Mouse (Mus musculus): ENCODE measurements at regions not wholly inside any gene's neighbourhood (a gene's known extent, or its start where the extent isn't known, plus 50 kb on each side); places are given as distances from the start of the nearest gene placed in this dataset.

DNA sequence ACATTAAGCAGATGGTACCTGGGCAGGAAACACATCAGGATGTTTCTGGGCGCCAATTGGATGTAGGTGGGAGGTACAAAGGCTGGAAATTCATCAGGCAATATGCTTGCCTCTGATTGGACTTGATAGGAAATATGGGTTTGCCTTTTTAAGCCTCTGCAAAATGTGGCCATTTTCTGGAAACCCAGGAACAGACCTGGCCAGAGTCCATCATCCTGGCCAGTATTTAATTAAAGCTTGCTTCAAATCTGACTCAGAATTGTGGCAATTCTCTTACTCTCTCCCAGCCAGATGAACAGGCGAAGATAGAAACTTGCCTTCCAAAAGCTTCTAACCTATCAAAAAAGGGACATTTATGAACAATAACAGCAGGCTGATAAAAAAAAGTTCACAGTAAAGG lies 79.3 kb upstream of the Foxn2 start:
- H3K27me3 ChIP-seq (ENCODE audit: control insufficient read depth, insufficient read depth, low read length): no peaks in the 10 kb centered on the region
- DNase-seq (ENCODE audit: low read depth in 1 of 2, low spot score in 2 of 2): no peak
- no peak overlapping the region for H3K4me3 ChIP-seq (ENCODE audit: extremely low read depth, insufficient read depth, insufficient read length)
- H3K27ac ChIP-seq (ENCODE audit: insufficient read depth, low read length): no peak overlapping the region
- TF ChIP-seq POLR2A (IDR thresholded peaks at IDR 0.05; ENCODE audit: low read depth, low read length) (no peak), CTCF (IDR thresholded peaks at IDR 0.05; ENCODE audit: extremely low read depth, insufficient read depth, insufficient read length, insufficient replicate concordance) (no peak)
- H3K36me3 ChIP-seq (ENCODE audit: control insufficient read depth, insufficient read depth, low read length): no peaks in the 10 kb centered on the region
- 84% methylated on average over 2 of the region's 2 CpGs for WGBS
- no peaks in the 10 kb centered on the region for H3K4me1 ChIP-seq (ENCODE audit: control insufficient read depth, insufficient read depth, insufficient read length)

DNA sequence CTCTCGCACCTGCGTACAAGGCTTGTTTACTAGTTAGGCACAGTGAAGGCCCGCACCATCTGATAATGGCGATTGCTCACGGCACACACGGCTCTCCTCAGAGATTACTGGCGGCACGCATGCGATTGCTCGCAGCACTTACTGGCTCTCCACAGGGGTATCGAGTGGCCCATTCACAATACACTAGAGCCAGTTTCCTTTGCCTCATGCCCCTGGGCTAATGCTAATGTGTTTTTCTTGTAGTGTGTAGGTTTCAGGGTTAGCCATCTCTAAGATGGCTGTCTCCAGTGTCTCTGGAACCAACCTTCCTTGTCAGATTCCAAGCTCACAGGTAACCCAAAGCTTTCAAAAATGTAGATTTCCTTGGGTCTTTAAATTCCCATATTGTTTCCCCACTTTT lies 78.1 kb upstream of the Foxn2 start:
- Histone ChIP-seq H3K4me3 (ENCODE audit: extremely low read depth, insufficient read depth, insufficient read length) (no peak overlapping the region), H3K4me1 (ENCODE audit: control insufficient read depth, insufficient read depth, insufficient read length) (no peaks in the 10 kb centered on the region), H3K36me3 (ENCODE audit: control insufficient read depth, insufficient read depth, low read length) (no peaks in the 10 kb centered on the region), H3K27ac (ENCODE audit: insufficient read depth, low read length) (no peak overlapping the region), H3K27me3 (ENCODE audit: control insufficient read depth, insufficient read depth, low read length) (no peaks in the 10 kb centered on the region)
- 94% methylated on average over 11 of the region's 11 CpGs for WGBS
- TF ChIP-seq CTCF (IDR thresholded peaks at IDR 0.05; ENCODE audit: extremely low read depth, insufficient read depth, insufficient read length, insufficient replicate concordance) (no peak), POLR2A (IDR thresholded peaks at IDR 0.05; ENCODE audit: low read depth, low read length) (no peak)
- no peak for DNase-seq (ENCODE audit: low read depth in 1 of 2, low spot score in 2 of 2)

DNA sequence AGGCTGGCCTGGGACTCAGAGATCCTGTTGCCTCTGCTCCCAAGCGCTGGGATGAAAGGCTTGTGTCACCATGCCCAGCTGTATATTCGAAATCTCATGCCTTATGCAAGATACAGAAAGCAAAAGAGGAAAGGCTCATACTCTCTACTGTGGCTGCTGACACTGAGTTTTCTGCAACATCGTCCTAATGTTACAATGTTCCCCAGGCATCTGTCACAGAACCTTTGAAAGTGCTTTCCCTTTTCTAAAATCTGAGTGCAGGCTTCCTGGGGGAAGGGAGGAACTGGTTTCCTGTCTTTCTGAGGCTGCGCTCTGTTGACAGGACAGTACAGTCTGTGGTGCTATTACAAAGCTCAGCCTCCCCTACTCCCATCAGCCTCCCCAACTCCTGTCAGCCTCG lies 72.6 kb upstream of the Foxn2 start:
- DNase-seq (ENCODE audit: low read depth in 1 of 2, low spot score in 2 of 2): no peak
- no peak for TF ChIP-seq CTCF (IDR thresholded peaks at IDR 0.05; ENCODE audit: extremely low read depth, insufficient read depth, insufficient read length, insufficient replicate concordance)
- no peak for TF ChIP-seq POLR2A (IDR thresholded peaks at IDR 0.05; ENCODE audit: low read depth, low read length)
- H3K36me3 ChIP-seq (ENCODE audit: control insufficient read depth, insufficient read depth, low read length): no peaks in the 10 kb centered on the region
- no peaks in the 10 kb centered on the region for H3K27me3 ChIP-seq (ENCODE audit: control insufficient read depth, insufficient read depth, low read length)
- H3K27ac ChIP-seq (ENCODE audit: insufficient read depth, low read length): no peak overlapping the region
- no peak overlapping the region for H3K4me3 ChIP-seq (ENCODE audit: extremely low read depth, insufficient read depth, insufficient read length)
- 44% methylated on average over 5 of the region's 5 CpGs for WGBS
- H3K4me1 ChIP-seq (ENCODE audit: control insufficient read depth, insufficient read depth, insufficient read length): no peaks in the 10 kb centered on the region

DNA sequence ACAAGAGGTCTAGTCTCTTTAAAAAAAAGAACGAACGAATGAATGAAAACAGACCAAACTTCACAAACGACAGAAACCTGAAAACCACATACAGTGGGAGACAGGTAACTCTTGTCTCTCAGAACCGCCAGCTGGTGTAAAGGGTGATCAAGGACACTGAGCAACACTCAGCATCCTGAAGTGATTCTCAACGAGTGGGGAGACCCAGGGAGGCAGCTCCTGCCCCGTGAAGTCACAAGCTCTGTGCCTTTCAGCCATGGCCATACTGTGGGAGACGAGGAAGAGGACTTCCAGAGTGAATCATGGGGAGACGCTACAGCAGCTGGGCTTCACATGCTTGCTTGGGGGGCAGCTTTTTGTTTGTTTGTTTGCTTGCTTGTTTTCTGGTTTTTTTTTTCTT lies 70.5 kb upstream of the Foxn2 start:
- Histone ChIP-seq H3K4me1 (ENCODE audit: control insufficient read depth, insufficient read depth, insufficient read length) (no peaks in the 10 kb centered on the region), H3K36me3 (ENCODE audit: control insufficient read depth, insufficient read depth, low read length) (no peaks in the 10 kb centered on the region), H3K27ac (ENCODE audit: insufficient read depth, low read length) (no peak overlapping the region), H3K4me3 (ENCODE audit: extremely low read depth, insufficient read depth, insufficient read length) (no peak overlapping the region), H3K27me3 (ENCODE audit: control insufficient read depth, insufficient read depth, low read length) (no peaks in the 10 kb centered on the region)
- WGBS: 78% methylated on average over 8 of the region's 8 CpGs
- TF ChIP-seq CTCF (IDR thresholded peaks at IDR 0.05; ENCODE audit: extremely low read depth, insufficient read depth, insufficient read length, insufficient replicate concordance): no peak
- TF ChIP-seq POLR2A (IDR thresholded peaks at IDR 0.05; ENCODE audit: low read depth, low read length): no peak
- DNase-seq (ENCODE audit: low read depth in 1 of 2, low spot score in 2 of 2): no peak

DNA sequence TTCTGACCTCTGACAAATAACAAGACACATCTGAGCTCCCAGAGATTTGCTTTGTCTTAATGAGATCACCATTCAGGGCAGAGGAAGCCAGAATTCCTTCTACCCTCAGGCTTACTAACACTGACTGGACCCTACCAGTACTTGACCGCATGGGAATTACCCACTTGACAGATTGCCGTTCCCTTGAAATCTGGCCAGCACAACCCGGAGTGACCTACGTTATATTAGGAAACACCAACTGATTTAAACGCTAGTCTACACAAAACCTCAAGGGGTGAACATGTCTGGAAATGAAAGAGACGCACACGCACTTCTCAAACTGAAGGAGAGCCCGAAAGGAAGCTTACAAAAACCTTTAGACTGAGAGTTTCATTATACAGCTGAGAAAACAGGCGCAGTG lies 69.8 kb upstream of the Foxn2 start:
- no peak for DNase-seq (ENCODE audit: low read depth in 1 of 2, low spot score in 2 of 2)
- H3K4me1 ChIP-seq (ENCODE audit: control insufficient read depth, insufficient read depth, insufficient read length): no peaks in the 10 kb centered on the region
- H3K27me3 ChIP-seq (ENCODE audit: control insufficient read depth, insufficient read depth, low read length): no peaks in the 10 kb centered on the region
- H3K27ac ChIP-seq (ENCODE audit: insufficient read depth, low read length): no peak overlapping the region
- no peak overlapping the region for H3K4me3 ChIP-seq (ENCODE audit: extremely low read depth, insufficient read depth, insufficient read length)
- TF ChIP-seq CTCF (IDR thresholded peaks at IDR 0.05; ENCODE audit: extremely low read depth, insufficient read depth, insufficient read length, insufficient replicate concordance) (no peak), POLR2A (IDR thresholded peaks at IDR 0.05; ENCODE audit: low read depth, low read length) (no peak)
- WGBS: 85% methylated on average over 9 of the region's 9 CpGs
- no peaks in the 10 kb centered on the region for H3K36me3 ChIP-seq (ENCODE audit: control insufficient read depth, insufficient read depth, low read length)

DNA sequence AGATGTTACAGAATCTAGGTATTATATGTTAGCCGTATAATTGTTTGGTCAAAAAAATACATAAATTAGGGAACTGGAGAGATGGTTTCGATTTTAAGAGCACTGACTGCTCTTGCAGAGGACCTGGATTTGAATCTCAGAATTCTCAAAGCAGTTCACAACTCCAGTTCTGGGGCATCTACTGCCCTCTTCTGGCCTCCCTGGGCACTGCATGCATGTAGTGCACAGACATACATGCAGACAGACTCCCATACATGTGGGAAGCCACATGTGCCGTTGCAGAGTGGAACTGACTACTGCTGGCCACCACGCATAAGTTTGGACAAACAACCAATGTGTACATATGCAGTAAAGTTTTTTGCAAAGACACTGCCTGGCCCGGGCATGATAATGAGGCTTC lies 62.0 kb upstream of the Foxn2 start:
- no peaks in the 10 kb centered on the region for H3K27me3 ChIP-seq (ENCODE audit: control insufficient read depth, insufficient read depth, low read length)
- no peak for TF ChIP-seq CTCF (IDR thresholded peaks at IDR 0.05; ENCODE audit: extremely low read depth, insufficient read depth, insufficient read length, insufficient replicate concordance)
- TF ChIP-seq POLR2A (IDR thresholded peaks at IDR 0.05; ENCODE audit: low read depth, low read length): no peak
- no peaks in the 10 kb centered on the region for H3K36me3 ChIP-seq (ENCODE audit: control insufficient read depth, insufficient read depth, low read length)
- DNase-seq (ENCODE audit: low read depth in 1 of 2, low spot score in 2 of 2): no peak
- 87% methylated on average over 5 of the region's 5 CpGs for WGBS
- no peak overlapping the region for H3K27ac ChIP-seq (ENCODE audit: insufficient read depth, low read length)
- no peak overlapping the region for H3K4me3 ChIP-seq (ENCODE audit: extremely low read depth, insufficient read depth, insufficient read length)
- no peaks in the 10 kb centered on the region for H3K4me1 ChIP-seq (ENCODE audit: control insufficient read depth, insufficient read depth, insufficient read length)

DNA sequence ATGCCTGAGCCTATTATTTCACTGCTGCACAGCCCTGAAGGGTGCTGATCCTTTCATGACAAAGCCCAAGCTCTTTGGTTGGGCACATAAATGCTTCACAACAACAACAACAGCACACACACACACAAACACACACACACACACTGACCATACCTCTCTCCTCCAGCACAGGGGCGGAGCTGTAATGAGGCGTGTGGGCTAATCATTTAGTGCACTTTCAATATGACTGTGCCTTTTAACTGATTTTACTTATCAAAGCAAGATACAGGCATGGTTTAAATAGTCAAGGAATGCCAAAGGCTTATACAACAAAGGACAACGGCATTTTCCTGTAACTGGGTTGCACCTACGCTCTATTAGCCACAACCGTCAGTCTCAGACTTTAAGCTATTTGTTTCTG lies 61.1 kb upstream of the Foxn2 start:
- TF ChIP-seq CTCF (IDR thresholded peaks at IDR 0.05; ENCODE audit: extremely low read depth, insufficient read depth, insufficient read length, insufficient replicate concordance): no peak
- no peak for TF ChIP-seq POLR2A (IDR thresholded peaks at IDR 0.05; ENCODE audit: low read depth, low read length)
- Histone ChIP-seq H3K36me3 (ENCODE audit: control insufficient read depth, insufficient read depth, low read length) (no peaks in the 10 kb centered on the region), H3K4me3 (ENCODE audit: extremely low read depth, insufficient read depth, insufficient read length) (no peak overlapping the region), H3K27ac (ENCODE audit: insufficient read depth, low read length) (no peak overlapping the region), H3K4me1 (ENCODE audit: control insufficient read depth, insufficient read depth, insufficient read length) (no peaks in the 10 kb centered on the region), H3K27me3 (ENCODE audit: control insufficient read depth, insufficient read depth, low read length) (no peaks in the 10 kb centered on the region)
- 94% methylated on average over 5 of the region's 5 CpGs for WGBS
- DNase-seq (ENCODE audit: low read depth in 1 of 2, low spot score in 2 of 2): no peak
